Mouse (Mus musculus) cerebellum, postnatal 36 days (tissue): Measurements from ENCODE around the gene Exosc3.
A peak's percentile ranks its signal among the peaks of the same experiment; 100 is the strongest.

Experiments used
- DNase-seq, 2 experiments: peaks; one replicate each; pipeline ENCODE4 v3.0.0; 2021 to 2022; ENCODE audit warnings: mixed read lengths in 2 of 2

Gene Exosc3

DNA sequence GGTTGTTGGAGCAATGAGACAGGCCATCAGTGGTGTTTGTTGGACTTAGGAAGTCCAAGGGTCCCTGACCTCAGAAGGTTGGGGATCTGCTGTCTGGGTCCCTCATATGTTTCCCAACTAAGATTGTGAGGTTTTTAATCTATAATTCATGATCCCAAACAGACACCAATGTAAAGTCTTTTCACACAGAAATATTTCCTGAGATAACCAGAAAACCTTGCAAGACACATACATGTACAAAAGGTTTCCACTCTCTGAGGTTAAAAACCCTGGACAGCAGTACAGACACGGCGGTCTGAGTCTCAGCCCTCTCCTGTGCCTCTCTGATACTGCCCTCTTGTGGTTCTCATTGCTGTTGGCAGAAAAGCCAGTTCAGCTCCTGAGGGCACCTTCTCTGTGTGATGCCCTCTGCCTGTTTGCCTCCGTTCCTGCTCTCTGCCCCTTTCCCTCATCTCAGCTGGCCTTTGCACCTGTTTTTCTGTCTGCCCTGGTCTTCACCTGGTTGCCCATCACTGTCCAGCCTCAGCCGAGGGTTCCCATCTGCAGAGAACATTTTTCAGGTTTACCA, 62.5 kb downstream of the Exosc3 start:
- DNase-seq = peak; percentile 40 to 56

DNA sequence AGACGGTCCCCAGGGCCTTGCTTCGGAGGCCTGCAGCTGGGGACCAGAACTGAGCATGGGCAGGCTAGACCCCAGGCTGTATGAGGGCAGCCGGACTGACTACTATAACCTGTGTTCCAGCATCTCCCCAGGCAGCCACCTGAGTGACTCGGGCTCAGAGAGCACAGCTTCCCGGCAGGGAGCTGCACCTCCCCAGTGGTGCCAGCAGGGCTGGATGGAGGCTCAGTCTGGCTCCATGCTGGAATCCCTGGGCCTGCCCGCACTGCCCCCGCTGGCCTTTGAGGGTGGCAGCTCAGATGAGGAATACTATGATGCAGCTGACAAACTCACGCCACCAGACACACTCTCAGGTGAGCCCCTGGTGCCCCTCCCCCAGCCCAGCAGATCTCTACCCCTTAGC, 63.2 kb downstream of the Exosc3 start:
- DNase-seq = no peak

DNA sequence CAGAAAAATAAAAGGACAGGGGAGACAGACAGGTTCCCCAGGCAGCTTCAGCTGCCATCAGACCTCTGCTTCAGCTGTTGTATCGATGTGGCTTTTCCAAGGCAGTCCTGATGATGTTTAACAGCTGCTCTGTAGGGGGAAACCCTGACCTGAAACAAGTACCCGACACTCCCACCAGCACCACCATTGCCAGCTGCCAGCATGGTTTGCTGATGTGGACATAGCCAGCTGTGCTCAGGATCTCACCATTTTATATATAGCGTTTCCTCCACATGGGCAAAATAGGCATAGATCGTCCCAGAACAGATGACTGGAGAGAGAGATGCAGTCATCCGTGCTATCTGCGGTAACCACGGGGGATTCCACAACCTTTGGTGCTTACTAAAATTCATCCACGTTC, 66.8 kb downstream of the Exosc3 start:
- no peak for DNase-seq

DNA sequence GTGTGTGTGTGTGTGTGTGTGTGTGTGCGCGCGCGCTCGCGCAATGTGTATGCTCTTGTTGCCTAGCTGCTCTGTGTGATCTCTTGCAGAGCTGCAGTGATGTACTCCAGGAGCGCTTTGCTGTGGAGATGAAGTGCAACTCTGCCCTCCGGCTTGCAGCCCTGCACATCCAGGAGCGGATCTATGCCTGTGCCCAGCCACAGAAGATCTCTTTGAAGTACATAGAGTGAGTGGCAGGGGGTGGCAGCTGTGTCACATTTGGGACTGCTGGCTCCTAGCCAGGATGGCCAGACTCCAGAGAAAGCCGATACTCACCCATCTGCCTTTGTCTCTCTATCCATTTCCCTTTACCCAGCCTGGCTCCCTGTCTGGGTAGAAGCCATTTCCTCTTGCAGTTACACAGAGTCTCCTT, 71.5 kb downstream of the Exosc3 start:
- DNase-seq = peak in 1 of 2 experiments; percentile 32

DNA sequence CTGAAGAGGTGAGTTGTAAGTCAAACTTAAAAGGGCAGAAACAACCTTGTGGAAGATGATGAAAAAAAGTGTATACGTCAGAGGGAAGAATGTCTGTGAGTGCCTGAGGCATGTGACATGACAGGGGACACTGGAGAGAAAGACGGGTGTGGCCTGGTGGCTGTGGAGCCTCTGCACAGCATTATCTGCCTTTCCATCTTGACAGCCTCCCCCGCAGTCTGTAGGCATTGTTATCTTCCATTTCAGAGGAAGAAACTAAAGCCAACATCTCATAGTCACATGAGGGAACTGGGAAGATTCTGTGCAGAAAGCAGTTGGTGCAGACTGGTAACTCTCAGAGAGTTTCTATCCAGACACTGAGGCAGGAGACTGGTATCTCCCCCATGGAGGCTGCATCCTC, 74.6 kb downstream of the Exosc3 start:
- no peak for DNase-seq
